Mouse (Mus musculus) lung, postnatal 25 days (tissue): Measurements from ENCODE around the gene Ceacam12.
"Not testable (repeated sequence)": the region's sequence is repeated elsewhere in the genome, so short reads cannot be mapped to it uniquely, and the experiment has no call there.

ENCODE experiments used
- DNase-seq: peaks from one replicate; pipeline ENCODE4 v3.0.0; 2022; ENCODE audit warnings: low spot score

Ceacam12 gene

GRCm38 (mm10) chr7:18065629-18066028 is at the start of gene Ceacam12:
Gene Ceacam12, plus strand, starts transcription at chr7:18065929.
- DNase-seq, result no peak

GRCm38 (mm10) chr7:18073821-18074220 is 8.1 kb downstream of the Ceacam12 start:
- not testable (repeated sequence) for DNase-seq

GRCm38 (mm10) chr7:18100785-18101184 is 35.1 kb downstream of the Ceacam12 start:
- no peak for DNase-seq
